In genomic region chr17:65669061-65669460, GRCm38 (mm10) we compare ENCODE assay signal across 29 mouse cellular contexts. TPM values are rescaled to one million over a fixed set of nuclear protein-coding genes. Genes with fewer than 3 reads are reported as not detected.
"Had no signal": no experiment of that assay in that cellular context is flagged by ENCODE, and none has a peak within 500 bp of the region (broad histone marks: within the 10 kb centered on the region; RNA-seq: fewer than 3 reads in every experiment).

No protein-coding gene starts in this region.

- H3K4me3 ChIP-seq: gastrocnemius, adult 2 months; heart, adult 2 months; heart, embryonic 13.5 days; heart, embryonic 15.5 days; hindbrain, embryonic 10.5 days; hindbrain, embryonic 12.5 days; intestine, embryonic 15.5 days; layer of hippocampus, adult 2 months; left cerebral cortex, adult 2 months; limb, embryonic 10.5 days; limb, embryonic 12.5 days had no signal

- H3K9me3 ChIP-seq: heart, embryonic 13.5 days; heart, embryonic 15.5 days; hindbrain, embryonic 12.5 days; intestine, embryonic 15.5 days; limb, embryonic 10.5 days; limb, embryonic 12.5 days had no signal

- DNase-seq: gastrocnemius, adult 2 months; gastrocnemius, postnatal 10 days; gastrocnemius, postnatal 25 days; heart, adult 2 months; heart, postnatal 14 days; heart, postnatal 4 days; kidney, adult 18-20 months; kidney, adult 8-10 months; kidney, postnatal 14 days; kidney, postnatal 4 days; liver had no signal

- H3K36me3 ChIP-seq: heart, embryonic 15.5 days; intestine, embryonic 15.5 days had no signal

- H3K4me1 ChIP-seq: hindbrain, embryonic 10.5 days; hindbrain, embryonic 12.5 days; intestine, embryonic 15.5 days had no signal

- H3K27me3 ChIP-seq: heart, embryonic 13.5 days; heart, embryonic 15.5 days; hindbrain, embryonic 12.5 days; intestine, embryonic 15.5 days; limb, embryonic 12.5 days had no signal

- H3K4me2 ChIP-seq: heart, embryonic 11.5 days; heart, embryonic 13.5 days; heart, embryonic 15.5 days; hindbrain, embryonic 12.5 days; hindbrain, embryonic 14.5 days; intestine, embryonic 15.5 days; limb, embryonic 12.5 days; liver, embryonic 11.5 days had no signal

- ATAC-seq: hindbrain, embryonic 16.5 days; inflammation-experienced regulatory T-cells, adult 6 months; intestine, embryonic 15.5 days; intestine, postnatal 0 days had no signal

- H3K27ac ChIP-seq: gastrocnemius, adult 2 months; heart, adult 2 months; heart, embryonic 13.5 days; heart, embryonic 15.5 days; hindbrain, embryonic 10.5 days; hindbrain, embryonic 12.5 days; hindbrain, embryonic 14.5 days; intestine, embryonic 15.5 days; layer of hippocampus, adult 2 months; left cerebral cortex, adult 2 months; limb, embryonic 10.5 days; limb, embryonic 12.5 days had no signal

- H3K9ac ChIP-seq: heart, embryonic 13.5 days; heart, embryonic 15.5 days; hindbrain, embryonic 12.5 days; hindbrain, embryonic 14.5 days; intestine, embryonic 15.5 days; limb, embryonic 12.5 days had no signal

RNA-seq across cellular contexts. Expression of gene Txndc2, which starts 27.1 kb away (rescaled TPM):
- total RNA-seq: gastrocnemius, adult 2 months; gastrocnemius, postnatal 25 days; granulocyte monocyte progenitor cell, adult 5-6 weeks; heart, adult 2 months; layer of hippocampus, adult 2 months; layer of hippocampus, postnatal 25 days had no signal
- polyA plus RNA-seq: heart, embryonic 11.5 days; heart, embryonic 13.5 days; heart, embryonic 15.5 days; hindbrain, embryonic 16.5 days; inflammation-experienced regulatory T-cells, adult 6 months; intestine, embryonic 15.5 days; intestine, postnatal 0 days; kidney, embryonic 14.5 days; limb, embryonic 10.5 days; liver, embryonic 11.5 days had no signal
